Mouse (Mus musculus): ENCODE results near the gene Krtap17-1.

The Krtap17-1 gene

DNA sequence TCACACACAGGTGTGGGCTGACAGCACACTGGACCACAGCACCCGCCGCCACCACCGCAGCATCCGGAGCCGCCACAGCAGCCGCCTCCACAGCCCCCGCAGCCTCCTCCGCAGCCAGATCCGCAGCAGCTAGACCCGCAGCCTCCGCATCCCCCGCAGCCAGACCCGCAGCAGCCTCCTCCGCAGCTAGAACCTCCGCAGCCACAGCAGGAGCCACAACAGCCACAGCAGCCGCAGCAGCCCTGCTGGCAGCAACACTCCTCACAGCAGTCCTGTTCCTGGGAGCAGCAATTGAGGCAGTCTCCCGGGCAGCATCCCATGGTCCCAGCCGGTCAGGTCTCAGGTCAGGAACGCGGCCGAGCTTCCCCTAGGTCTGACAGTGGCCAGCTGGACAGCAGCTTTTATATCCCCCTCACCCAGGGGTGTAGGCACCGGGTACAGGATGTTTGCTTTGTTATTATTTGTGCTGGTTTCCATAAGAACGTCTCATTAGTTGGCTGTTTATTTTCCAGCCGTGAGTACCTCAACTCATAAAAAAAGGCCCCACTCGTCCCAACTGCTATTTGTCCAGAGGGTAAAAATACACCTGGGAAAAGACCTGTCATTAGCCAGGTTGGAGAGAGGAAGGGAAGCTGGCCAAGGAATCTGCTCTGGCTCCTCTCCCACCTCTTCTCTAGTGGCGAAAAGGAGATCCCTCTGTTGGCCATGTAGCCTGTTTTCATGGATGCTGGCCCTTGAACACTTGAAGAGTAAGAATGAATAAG is at the start of gene Krtap17-1:
Krtap17-1 (minus strand) TSS at position 375 of the 764 bp plus-strand sequence.
- DNase-seq, result no peak

DNA sequence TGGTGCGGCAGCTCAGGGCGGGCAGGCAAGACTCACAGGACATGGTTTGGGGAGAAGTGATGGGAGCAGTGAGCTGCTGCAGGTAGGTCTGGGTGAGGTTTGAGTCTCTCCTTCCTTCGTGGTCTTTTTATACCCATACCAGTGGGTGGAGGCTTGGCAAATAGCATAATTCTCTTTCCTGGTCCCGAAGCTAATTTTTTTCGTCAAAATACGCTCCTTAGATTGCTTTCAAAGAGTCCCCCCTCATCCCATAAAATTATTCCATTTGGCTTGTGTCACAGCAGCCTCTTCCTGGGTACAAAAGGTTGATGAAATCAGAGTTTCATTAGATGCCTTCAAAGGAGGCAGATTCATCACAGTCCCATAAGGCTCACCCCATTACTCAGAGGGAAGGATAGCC is 47.7 kb upstream of the Krtap17-1 start, which contains the start of gene Krt34:
Krt34 (minus strand) TSS at position 101 of the 400 bp plus-strand sequence.
- no peak for DNase-seq

DNA sequence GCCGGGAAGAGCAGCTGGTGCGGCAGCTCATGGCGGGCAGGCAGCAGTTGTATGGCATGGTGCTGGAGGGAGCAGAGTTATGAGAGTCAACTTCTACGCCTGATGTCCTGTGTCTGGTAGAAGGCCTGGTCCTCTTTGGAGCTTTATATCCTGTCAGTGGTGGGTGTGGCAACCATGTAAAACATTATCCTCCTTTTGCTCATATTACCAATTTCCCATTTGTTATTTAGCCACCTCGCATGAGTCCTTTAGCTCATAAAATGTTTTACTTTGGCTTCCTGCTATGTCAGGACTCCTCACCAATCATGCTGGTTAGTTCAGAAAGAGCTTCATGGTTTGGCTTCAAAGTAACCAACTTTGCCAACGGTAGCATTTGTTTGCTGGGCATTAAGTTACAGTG is 36.0 kb upstream of the Krtap17-1 start, which contains the start of gene Krt33b:
Krt33b (minus strand) TSS at position 101 of the 400 bp plus-strand sequence.
- DNase-seq, result no peak

DNA sequence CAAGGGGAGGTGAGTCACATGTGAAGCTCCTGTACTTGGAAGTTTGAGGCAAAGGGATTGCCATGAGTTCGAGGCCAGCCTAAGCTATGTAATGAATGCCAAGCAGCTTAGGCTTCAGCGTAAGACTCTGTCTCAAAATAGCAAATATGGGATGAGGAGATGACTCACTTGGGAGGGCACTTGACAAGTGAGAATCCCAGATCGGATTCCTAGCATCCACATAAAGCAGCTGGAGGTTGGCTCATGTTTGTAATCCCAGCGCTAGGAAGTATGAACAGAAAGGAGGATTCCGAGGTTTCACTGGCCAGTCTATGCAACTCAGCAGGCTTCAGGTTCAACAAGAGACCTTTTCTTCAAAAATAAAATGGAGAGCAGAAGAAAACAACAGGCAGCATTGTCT is 27.6 kb upstream of the Krtap17-1 start:
- no peak for DNase-seq

DNA sequence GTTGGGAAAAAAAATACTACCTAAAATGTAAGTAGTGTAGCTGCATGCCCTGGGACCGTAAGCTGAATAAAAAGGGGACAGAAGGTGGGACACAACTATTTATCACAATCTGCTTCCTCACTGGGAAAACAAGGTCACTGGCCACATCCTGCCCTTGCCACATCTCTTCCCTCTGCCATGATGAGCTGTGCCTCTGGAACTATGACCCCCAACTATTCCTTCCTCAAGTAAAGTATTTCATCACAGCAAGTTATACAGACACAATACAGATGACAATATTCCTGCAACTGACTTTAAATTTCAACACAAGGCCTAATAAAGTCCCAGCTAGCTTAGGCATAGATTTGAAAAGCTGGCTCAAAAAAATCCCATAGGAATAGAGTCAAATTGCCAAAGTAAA is 25.7 kb upstream of the Krtap17-1 start:
- DNase-seq, result no peak

DNA sequence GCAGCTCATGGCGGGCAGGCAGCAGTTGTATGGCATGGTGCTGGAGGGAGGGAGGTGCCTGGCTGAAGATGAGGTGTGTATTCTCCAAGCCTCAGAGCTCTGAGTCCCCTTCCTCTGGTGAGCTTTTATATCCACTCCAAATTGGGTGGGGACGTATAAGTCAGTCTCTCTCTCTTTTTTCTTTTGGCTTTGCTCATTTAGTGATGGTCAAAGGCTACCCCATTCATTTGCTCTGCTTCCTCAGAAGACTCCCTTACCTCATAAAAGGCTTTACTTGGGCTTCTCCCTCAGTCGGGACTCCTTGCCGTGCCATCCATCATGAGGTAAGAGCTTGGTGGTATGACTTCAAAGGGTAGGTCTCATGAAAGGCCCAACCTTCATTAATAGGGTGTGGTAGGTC is 22.3 kb upstream of the Krtap17-1 start, which contains the start of gene Krt33a:
Krt33a (minus strand) TSS at position 101 of the 400 bp plus-strand sequence.
- no peak for DNase-seq

DNA sequence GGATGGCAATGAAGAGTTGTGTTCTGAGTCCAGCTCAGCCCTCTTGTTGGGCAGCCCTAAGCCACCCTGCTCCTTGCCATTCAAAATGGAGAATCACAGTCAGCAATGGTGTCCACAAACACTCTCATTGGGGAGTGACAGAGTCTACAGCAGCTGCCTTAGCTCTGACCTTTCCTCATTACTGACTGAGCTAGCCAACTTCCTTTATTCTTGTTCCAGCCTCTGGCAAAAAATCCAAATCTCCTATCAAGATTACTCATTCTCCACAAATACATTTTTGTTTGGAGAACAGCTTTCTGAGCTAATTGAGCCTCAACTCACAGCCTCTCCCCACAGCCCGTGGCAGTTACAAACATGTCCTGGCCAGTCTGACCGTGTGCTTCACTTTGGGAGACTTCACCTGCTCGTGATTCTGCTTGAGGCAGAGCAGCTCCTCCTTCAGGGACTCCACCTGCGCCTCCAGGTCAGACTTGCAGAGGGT is 19.9 kb upstream of the Krtap17-1 start:
- no peak for DNase-seq

DNA sequence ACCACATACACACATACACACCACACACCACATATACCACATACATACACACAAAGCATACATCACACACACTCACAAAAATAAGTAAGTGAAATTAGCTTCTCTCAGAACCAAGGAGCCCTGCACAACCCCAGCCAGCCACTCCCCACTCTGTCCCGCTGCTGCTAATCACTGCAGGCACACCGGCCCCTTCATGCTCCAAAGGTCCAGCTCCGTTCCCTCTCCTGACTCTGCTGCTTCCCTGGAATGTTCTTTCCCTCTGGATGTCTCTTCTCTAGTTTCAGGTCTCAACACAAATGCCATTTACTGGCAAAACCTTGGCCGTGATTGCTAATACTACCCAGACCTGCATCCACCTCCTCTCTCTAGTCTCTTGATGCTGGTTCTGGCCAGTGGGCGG is 16.9 kb upstream of the Krtap17-1 start:
- no peak for DNase-seq

DNA sequence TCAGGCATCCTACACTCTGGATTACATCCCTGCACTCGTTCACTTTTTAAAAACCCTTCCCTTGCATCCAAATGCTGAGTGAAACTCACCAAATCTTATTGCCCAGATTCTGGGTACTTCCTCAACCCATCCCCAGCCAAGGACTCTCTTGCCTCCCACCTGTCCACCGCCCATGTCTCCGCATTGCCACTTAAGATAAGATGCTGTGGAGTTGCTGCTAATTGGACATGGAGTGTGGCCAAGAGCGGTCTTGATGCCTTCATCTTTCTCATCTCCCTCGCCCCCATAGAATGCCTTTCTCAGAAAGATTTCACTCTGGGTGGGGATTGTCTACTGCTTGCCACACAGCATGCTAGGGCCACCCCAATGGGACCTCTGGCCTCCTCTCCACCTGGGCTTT is 14.5 kb upstream of the Krtap17-1 start:
- no peak for DNase-seq

DNA sequence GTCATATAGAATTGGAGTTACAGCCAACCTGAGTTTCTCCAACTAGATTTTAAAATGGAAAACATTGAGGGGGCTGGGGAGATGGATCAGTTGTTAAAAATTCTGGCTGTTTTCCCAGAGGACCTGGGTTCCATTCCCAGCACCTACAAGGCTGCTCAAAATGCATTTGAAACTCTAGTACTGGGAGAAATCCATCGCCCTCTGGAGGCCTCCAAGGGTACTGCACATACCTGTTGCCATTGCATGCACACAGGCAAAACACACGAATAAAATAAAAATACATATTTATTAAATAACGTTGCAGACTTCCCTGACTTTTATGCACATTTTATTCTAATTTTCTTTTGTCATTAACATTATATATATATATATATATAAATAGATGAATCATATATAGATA is 12.8 kb upstream of the Krtap17-1 start:
- no peak for DNase-seq

DNA sequence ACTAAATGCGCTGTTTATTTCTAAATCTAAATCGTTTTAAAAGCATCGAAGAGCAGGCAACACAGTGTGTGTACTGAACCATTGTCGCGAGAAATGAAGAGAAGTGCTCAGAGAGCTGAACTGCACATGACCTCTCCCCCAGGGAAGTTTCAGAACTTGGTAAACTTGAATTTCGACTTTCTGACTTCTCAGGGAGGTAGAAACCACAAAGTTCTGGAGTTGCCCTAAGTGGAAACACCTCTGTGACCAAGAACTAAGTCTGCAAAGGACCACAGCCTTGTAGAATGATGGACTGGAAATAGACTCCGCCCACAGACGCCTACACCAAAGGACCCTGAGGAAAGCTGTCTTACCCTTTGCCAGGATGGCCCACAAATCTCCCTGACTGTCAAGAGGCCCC is 12.1 kb upstream of the Krtap17-1 start:
- no peak for DNase-seq

DNA sequence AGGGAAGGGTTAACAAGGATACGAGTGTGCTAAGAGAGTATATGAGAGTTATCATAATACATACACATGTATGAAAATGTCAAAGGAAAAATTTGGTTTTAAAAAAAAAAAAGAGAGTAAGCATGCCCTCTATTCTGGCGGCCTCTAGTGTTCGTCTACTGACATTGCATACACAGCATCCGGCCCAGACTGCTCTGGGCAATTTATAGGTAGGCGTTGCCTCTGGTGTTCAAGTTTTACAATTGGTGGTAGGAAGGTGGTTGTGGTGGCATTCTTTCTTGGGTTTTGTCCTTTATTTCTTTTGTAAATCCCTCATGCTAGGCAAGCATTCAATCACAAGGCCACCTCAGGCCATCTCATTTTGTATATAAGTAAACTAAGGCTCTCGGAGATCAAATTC is 11.1 kb upstream of the Krtap17-1 start:
- peak; percentile 32 for DNase-seq

DNA sequence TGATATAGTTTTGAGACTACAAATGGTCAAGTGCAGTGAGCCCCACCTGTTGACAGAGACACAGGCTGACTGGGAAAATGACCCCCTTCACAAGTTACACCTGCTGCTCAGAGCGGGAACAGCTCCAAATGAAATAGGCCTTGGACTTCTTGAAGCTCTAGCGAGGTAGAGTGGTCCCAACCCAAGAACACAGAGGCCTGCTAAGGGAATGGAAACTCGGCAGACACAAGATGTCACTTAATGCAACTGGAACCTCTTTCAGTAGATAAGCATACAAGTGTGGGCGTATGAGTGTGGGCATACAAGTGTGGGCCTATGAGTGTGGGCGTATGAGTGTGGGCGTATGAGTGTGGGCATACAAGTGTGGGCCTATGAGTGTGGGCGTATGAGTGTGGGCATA is 5.3 kb upstream of the Krtap17-1 start:
- DNase-seq, result no peak

DNA sequence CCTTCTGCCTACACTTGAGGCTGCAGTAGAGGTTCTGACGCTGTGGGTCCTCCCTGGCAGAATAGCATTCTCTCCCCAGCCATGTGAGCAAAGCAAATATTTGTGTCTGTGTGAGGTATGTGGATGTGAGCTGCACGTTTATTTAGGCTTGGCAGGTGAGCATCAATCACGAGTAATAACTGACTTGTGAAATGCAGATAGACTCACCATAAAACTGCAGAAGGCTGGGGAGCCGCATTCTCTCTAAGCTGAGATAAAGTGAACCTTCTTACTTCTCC is 529 bp upstream of the Krtap17-1 start:
- no peak for DNase-seq

DNA sequence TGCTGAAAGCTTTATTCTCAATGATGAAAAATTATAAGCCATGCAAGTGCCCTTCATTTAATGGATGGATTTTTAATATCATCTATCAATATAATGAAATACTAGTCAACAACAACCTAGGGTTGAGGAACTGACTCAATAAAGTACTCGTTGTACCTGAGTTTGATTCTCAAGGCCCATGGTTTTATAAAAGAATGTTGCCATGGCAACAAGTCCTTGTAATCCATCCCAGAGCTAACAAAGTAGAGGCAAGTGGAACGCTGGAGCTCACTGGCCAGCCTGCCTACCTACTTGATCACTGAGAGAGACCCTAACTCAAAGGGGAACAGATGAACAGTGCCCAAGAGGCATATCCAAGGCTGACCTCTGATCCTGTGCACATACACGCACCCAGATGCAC is 3.2 kb downstream of the Krtap17-1 start:
- DNase-seq, result no peak

DNA sequence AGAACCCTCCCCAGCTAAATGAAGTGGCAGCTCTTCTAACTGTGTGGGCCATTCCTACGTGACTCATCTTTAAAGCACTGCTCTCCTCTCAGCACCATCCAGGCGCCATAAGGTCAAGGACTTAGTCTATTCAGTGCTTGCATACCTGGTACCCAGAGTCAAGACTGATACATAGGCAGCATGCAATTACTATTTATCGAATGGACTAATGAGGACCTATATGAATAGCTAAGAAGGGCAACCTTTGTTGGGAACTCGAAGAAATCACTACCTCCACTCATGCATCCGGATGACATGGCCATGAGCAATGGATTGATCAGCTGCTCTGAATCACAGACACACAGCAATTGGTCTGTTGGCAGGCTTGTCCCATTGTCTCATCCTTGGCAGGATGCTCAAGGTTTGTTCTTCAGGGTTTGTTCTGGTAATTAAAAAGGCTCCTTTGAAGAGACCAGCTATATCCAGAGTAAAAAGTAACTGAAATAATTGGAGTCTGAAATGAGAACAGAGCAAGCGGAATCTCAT is 3.9 kb downstream of the Krtap17-1 start:
- DNase-seq, result no peak

DNA sequence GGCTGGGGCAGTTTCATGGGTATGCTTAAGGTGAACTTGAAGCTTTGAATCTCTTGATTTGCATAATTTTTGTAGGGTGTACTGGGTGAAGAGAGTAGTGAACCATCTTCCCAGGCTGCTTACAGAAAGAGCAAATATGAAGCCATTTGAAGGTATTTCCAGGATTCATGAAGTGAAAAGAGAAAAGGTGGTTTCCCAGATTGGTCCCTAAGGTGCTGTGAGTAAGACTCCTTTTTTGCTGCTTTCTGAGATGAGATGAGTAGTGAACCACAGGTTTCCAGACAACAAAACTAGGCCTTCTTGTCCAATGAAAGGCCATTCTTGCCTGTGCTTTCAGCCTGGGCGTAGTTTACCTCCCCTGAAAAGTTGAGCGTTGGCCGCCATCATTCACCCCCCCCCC is 5.3 kb downstream of the Krtap17-1 start:
- no peak for DNase-seq

DNA sequence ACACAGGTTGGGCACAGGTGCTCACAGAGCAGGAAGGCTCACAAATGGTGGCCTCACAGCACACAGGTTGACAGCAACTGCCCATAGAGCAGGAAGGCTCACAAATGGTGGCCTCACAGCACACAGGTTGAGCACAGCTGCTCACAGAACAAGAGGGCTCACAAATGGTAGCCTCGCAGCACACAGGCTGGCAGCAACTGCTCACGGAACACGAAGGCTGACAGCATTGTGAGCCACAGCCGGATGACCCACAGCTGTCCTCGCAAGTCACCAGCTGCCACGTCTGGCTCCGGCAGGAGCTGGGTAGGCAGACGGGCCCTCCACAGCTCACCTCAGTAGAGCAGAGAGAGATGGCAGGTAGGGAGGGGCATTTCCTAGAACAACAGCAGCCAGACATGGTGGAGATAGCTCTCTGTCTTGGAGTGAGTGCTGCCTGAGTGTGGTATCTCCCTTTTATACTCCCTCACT is 7.6 kb downstream of the Krtap17-1 start, which contains the start of gene Krtap16-1:
Krtap16-1 (minus strand) TSS at position 418 of the 468 bp plus-strand sequence.
- DNase-seq, result no peak

DNA sequence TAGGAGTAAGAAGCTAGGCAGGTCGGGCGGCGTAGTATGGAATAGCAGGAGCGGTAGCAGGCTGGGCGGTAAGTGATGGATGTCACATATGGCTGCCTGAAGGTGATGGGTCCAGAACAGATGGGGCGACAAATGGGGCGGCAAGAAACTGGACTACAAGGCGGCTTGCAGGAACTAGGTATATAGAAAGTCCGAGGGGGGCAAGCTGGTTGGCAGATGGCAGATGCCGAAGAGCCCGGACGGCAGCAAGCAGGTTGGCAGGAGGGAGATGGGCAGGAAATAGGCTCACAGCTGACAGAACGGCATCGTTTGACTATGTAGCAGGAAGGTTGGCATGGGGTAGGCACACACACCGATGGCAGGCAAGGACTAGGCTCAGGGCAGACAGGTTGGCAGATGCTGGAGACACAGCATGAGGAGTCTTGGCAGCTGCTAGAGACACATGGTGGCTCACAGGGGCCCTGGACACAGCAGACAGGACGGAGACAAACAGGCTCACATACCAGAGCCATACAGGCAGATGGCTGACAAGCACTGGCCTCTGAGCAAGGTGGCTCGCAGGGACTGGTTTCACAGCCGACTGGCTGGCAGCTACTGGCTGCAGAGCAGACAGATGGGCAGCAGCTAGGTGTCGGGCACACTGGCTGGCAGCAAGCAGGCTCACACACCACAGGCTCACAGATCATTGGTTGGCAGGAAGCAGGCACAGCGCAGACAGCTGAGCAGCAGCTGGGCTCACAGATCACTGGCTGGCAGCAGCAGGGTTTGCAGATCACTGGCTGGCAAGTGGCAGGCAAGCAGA is 8.3 kb downstream of the Krtap17-1 start:
- DNase-seq, result no peak

DNA sequence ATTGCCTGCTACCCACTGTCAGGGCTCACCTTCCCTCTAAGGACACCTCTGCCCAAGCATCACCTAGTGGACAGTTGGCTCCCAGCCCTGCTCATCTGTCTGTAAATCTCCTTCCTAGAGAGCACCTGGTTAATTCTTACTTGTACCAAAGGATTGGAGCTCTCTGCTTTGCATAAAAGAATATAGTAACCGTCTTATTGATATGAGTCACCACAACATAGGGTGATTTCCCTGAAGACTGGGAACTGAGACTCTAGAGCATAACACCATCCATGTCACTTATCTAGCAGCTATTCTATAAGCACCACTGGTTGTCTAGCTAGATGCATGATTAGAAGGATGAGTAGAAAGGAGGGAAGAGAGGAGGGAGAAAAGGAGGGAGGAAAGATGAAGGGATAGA is 10.4 kb downstream of the Krtap17-1 start:
- DNase-seq, result no peak

DNA sequence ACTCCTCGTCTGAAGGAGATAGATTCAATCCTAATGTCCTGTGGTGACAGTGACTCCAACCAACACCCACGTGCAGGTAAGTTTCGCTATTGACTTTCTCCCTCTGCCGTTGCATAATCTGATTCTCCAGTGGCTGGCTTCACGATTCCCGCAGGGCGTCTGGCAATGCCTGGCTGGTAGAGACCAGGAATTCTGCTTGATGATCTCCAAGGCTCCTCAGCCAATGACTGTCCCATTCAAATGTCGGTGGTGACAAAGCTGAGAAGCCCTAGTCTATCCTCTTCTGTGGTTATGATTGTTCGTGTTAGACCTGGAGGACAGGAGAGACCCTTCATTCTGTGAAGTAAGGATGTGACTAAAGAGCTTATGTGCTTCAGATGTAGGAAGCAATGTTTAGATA is 11.1 kb downstream of the Krtap17-1 start:
- DNase-seq, result no peak

DNA sequence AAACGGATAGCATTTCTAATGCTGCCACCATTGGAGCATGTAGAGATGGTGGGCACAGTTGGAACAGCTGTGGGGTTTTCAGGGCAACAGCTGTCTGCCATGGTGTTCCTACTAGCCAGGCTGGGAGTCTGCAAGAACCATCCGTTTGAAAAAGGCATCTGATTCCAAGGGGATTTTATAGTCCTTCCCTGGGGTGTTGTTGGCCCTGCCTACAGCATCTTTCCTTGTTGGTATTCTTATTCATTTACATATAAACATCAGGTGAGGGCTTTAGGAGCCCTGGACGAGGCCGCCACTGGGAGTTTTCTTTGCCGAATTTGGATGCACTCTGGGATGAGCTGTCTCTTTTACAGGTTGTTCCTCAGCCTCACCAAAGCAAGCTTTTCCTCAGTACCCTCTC is 14.8 kb downstream of the Krtap17-1 start, which contains the start of gene Krtap29-1:
Krtap29-1 (minus strand) TSS at position 101 of the 400 bp plus-strand sequence.
- no peak for DNase-seq

DNA sequence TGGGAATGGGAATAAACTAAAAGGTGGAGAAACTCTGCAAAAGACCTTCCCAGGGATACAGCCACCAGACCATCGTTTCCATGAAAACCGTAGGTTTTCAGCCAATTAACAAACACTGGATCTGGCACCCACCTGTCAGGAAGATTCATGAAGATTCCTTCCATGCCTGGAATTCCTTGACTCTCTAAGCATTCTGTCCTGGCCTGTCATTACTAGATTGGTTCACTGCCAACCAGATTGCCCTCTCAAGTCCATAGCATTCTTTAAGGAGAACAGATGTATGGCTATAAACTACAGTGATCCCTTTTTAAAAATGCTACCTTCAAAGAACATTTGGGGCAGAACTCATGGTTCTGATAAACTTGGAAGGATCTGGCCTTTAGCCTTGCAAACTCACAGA is 27.8 kb downstream of the Krtap17-1 start:
- DNase-seq, result no peak

DNA sequence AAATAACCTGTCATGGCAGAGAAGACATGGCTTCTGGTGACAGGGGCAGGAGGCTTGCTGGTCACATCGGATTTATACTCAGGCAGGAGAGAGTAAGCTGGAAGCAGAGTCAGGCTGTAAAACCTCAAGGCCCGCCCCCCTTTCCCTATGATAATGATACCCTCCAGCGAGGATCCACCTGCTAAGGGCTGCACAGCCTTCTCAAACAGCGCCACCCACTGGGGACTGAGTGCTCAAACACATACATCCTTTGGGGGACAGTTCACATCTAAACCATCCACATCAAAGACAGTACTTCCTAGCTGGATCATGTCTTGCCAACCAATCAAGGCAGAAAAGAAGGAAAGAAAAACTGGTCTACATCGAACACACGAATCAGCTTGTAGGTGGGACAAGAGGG is 29.6 kb downstream of the Krtap17-1 start:
- DNase-seq, result no peak
